ENCODE assay signal across 16 mouse cellular contexts in genomic region chr3:120636669-120637305, GRCm38 (mm10).
DNase-seq lines count a peak whose midpoint lies in the region; ATAC-seq and TF ChIP-seq lines count a peak whose summit lies in the region.
"Had no signal": no experiment of that assay in that cellular context is flagged by ENCODE, and none has a peak within 500 bp of the region (broad histone marks: within the 10 kb centered on the region; RNA-seq: fewer than 3 reads in every experiment).

No protein-coding gene starts in this region.

- no peaks in the 10 kb centered on the region for H3K4me1 ChIP-seq in forebrain, postnatal 0 days (ENCODE audit: insufficient read depth)
- H3K4me1 ChIP-seq: limb, embryonic 12.5 days; liver, embryonic 15.5 days had no signal

- no peak overlapping the region for H3K4me2 ChIP-seq in forebrain, postnatal 0 days (ENCODE audit: low read depth)
- H3K4me2 ChIP-seq: limb, embryonic 12.5 days; liver, embryonic 15.5 days had no signal

- H3K27ac ChIP-seq in forebrain, postnatal 0 days (ENCODE audit: low read depth, low read length), result peak overlapping the region; percentile 75
- H3K27ac ChIP-seq: kidney, postnatal 0 days; limb, embryonic 12.5 days; liver, embryonic 15.5 days; macrophage had no signal

- no peaks in the 10 kb centered on the region for H3K27me3 ChIP-seq in forebrain, postnatal 0 days (ENCODE audit: insufficient read depth, low read length)
- H3K27me3 ChIP-seq: limb, embryonic 12.5 days; liver, embryonic 15.5 days had no signal

- H3K36me3 ChIP-seq in forebrain, postnatal 0 days (ENCODE audit: insufficient read depth), result no peaks in the 10 kb centered on the region
- H3K36me3 ChIP-seq: limb, embryonic 12.5 days; liver, embryonic 15.5 days had no signal

- WGBS in forebrain, postnatal 0 days, result 39% methylated on average over 9 of the region's 9 CpGs

- no peak for TF ChIP-seq CTCF in brain, embryonic 14.5 days (IDR thresholded peaks at IDR 0.05; ENCODE audit: borderline replicate concordance, extremely low read depth, insufficient read depth, insufficient read length)
- TF ChIP-seq CTCF in forebrain, postnatal 0 days (IDR thresholded peaks at IDR 0.05; ENCODE audit: low read depth), result no peak

- no peak for TF ChIP-seq POLR2A in brain, embryonic 14.5 days (IDR thresholded peaks at IDR 0.05; ENCODE audit: borderline replicate concordance, extremely low read depth, insufficient read depth, insufficient read length, poor library complexity, severe bottlenecking)

- no peak overlapping the region for H3K4me3 ChIP-seq in forebrain, postnatal 0 days (ENCODE audit: low read depth, low read length)
- H3K4me3 ChIP-seq: limb, embryonic 12.5 days; liver, embryonic 15.5 days; myocyte had no signal

- ATAC-seq in forebrain, postnatal 0 days, result peak; percentile 96
- ATAC-seq: CD4-positive, CD25-positive, alpha-beta regulatory T cell, adult 4 months; intestine, embryonic 16.5 days had no signal

- H3K9me3 ChIP-seq in forebrain, postnatal 0 days (ENCODE audit: low read length), result no peaks in the 10 kb centered on the region
- H3K9me3 ChIP-seq: limb, embryonic 12.5 days; liver, embryonic 15.5 days had no signal

- intact Hi-C loops in left cerebral cortex, postnatal 4 days (cut with DNase I), result no loop called here

- DNase-seq in left cerebral cortex, adult 11 months (ENCODE audit: low spot score), result peak; percentile 13
- no peak for DNase-seq in left cerebral cortex, postnatal 4 days
- DNase-seq in brain, embryonic 14.5 days (ENCODE audit: low read depth), result peak; percentile 59
- DNase-seq in forebrain, postnatal 0 days, result peak; percentile 67
- DNase-seq in right cerebral cortex, adult 2 months (ENCODE audit: low spot score in 2 of 2), result peak; percentile 32 to 44
- DNase-seq in adrenal gland, adult (ENCODE audit: inconsistent age in 2 of 2, low spot score in 1 of 2), result no peak
- DNase-seq in urinary bladder, adult 18-20 months (ENCODE audit: low spot score in 2 of 2), result no peak
- DNase-seq: cerebellum, adult 11-12 months; heart, postnatal 10 days had no signal

- H3K9ac ChIP-seq in forebrain, postnatal 0 days, result peak overlapping the region; percentile 23; the same call in 1 of the 2 replicates
- H3K9ac ChIP-seq: limb, embryonic 12.5 days; liver, embryonic 15.5 days had no signal

Comparison
In these comparisons a context has a peak if more than half of its experiments do, and no peak if none do; other contexts are left out.
1. DNase-seq: peak in left cerebral cortex, adult 11 months (single experiment), brain, embryonic 14.5 days (single experiment), forebrain, postnatal 0 days (single experiment) and right cerebral cortex, adult 2 months (2 of 2); none in left cerebral cortex, postnatal 4 days (single experiment), adrenal gland, adult (0 of 2) and urinary bladder, adult 18-20 months (0 of 2).